Mouse (Mus musculus) kidney, embryonic 14.5 days (tissue): ENCODE results near the gene Pcdh9. TPM values are rescaled to one million over a fixed set of nuclear protein-coding genes. Genes with fewer than 3 reads are reported as not detected.

Experiments used
- ATAC-seq: fragments of 200-750 bp; cut with Nextera tagmentation; 2 replicates; pipeline ENCODE4 v1.8.0; 2017; ENCODE audit warnings: moderate number of reproducible peaks, mild to moderate bottlenecking, moderate TSS enrichment, moderate library complexity; ENCODE audit not compliant: low FRiP score, low TSS enrichment
- H3K27ac ChIP-seq: fragments of 300-500 bp; sonication (generic); 2 replicates; pipeline ENCODE4 v1.5.1; 2014; ENCODE audit warnings: low read depth, mild to moderate bottlenecking, low read length, moderate library complexity, mixed read lengths
- H3K27me3 ChIP-seq: fragments of 300-500 bp; sonication (generic); 2 replicates; pipeline ENCODE4 v1.6.1; 2014; ENCODE audit warnings: mild to moderate bottlenecking, low read length; ENCODE audit not compliant: control insufficient read depth, insufficient read depth
- H3K36me3 ChIP-seq: fragments of 300-500 bp; sonication (generic); 2 replicates; pipeline ENCODE4 v1.6.1; 2014; ENCODE audit warnings: low read length, mixed read lengths; ENCODE audit not compliant: control insufficient read depth, insufficient read depth
- H3K4me1 ChIP-seq: fragments of 300-500 bp; sonication (generic); 2 replicates; pipeline ENCODE4 v1.6.1; 2014; ENCODE audit warnings: low read length, mixed read lengths; ENCODE audit not compliant: control insufficient read depth, insufficient read depth
- H3K4me2 ChIP-seq: fragments of 300-500 bp; sonication (generic); replicated peaks from 2 replicates; pipeline ENCODE4 v1.6.1; 2014; ENCODE audit warnings: low read depth, mild to moderate bottlenecking, low read length
- H3K4me3 ChIP-seq: fragments of 300-500 bp; sonication (generic); 2 replicates; pipeline ENCODE4 v1.5.1; 2014; ENCODE audit warnings: mild to moderate bottlenecking, low read length
- H3K9ac ChIP-seq: fragments of 300-500 bp; sonication (generic); 2 replicates; pipeline ENCODE4 v1.6.1; 2014; ENCODE audit warnings: low read depth, mild to moderate bottlenecking, low read length, moderate library complexity
- H3K9me3 ChIP-seq: fragments of 300-500 bp; sonication (generic); 2 replicates; pipeline ENCODE4 v1.6.1; 2016; ENCODE audit warnings: low read length; ENCODE audit not compliant: control insufficient read depth
- WGBS: fragments of 180-500 bp; shearing (Covaris S2); extraction: QIAGEN DNeasy Blood & Tissue Kit; methylation state at CpG from one replicate; pipeline ENCODE4 v1.1.7; 2014; 5-methylcytosine and 5-hydroxymethylcytosine counted together
- polyA plus RNA-seq: library from polyadenylated mRNA; unstranded; fragments of >200 nt; fragmentation: Nextera tagmentation; extraction: Ambion mirVana; gene quantifications from 2 replicates; pipeline ENCODE4 v1.2.1, GENCODE M21; 2014

Gene Pcdh9
- polyA plus RNA-seq, 1 experiment from 2014 or later: 17.7 TPM

- H3K9me3 ChIP-seq: no peaks in the 10 kb centered on the region
- no peaks in the 10 kb centered on the region for H3K36me3 ChIP-seq
- no peaks in the 10 kb centered on the region for H3K27me3 ChIP-seq
- 88% methylated on average over 5 of the region's 5 CpGs for WGBS
- H3K4me2 ChIP-seq: no peak overlapping the region
- H3K4me3 ChIP-seq: no peak overlapping the region
- ATAC-seq: no peak
- no peak overlapping the region for H3K27ac ChIP-seq
- no peak overlapping the region for H3K9ac ChIP-seq
- H3K4me1 ChIP-seq: no peaks in the 10 kb centered on the region
Measured at GRCm38 (mm10) chr14:93675273-93676068, 215.0 kb downstream of the Pcdh9 start.

GRCm38 (mm10) chr14:93653986-93654757 lies 236.3 kb downstream of the Pcdh9 start:
- Histone ChIP-seq H3K4me1 (no peaks in the 10 kb centered on the region), H3K27me3 (no peaks in the 10 kb centered on the region), H3K27ac (no peak overlapping the region), H3K36me3 (no peaks in the 10 kb centered on the region), H3K9ac (no peak overlapping the region), H3K9me3 (no peaks in the 10 kb centered on the region), H3K4me3 (no peak overlapping the region), H3K4me2 (no peak overlapping the region)
- WGBS: 68% methylated on average over 9 of the region's 9 CpGs
- no peak for ATAC-seq

DNA sequence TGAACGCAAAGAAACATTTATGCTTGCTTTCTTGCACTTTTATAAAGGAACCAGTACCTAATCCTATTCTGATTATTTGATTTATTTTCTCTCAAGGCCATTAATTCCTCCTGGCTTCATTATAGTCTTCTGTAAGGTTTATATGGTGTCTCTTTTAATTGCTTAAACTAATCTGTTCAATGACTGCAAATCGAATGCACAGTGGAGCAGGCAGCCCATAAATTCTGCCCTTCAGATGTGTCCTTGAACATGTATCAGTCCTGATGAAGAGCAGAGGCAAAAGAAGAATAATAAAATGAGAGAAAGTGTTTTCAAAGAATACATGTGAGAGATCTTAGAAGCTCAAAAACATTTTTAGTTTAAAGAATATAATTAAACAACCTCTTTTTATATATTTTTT lies 263.2 kb downstream of the Pcdh9 start:
- Histone ChIP-seq H3K27ac (no peak overlapping the region), H3K4me2 (no peak overlapping the region), H3K36me3 (no peaks in the 10 kb centered on the region), H3K4me3 (no peak overlapping the region), H3K4me1 (no peaks in the 10 kb centered on the region), H3K9me3 (no peaks in the 10 kb centered on the region), H3K9ac (no peak overlapping the region), H3K27me3 (no peaks in the 10 kb centered on the region)
- ATAC-seq: no peak
- 63% methylated on average over 2 of the region's 2 CpGs for WGBS

- H3K27me3 ChIP-seq: no peaks in the 10 kb centered on the region
- H3K4me2 ChIP-seq: no peak overlapping the region
- no peak overlapping the region for H3K27ac ChIP-seq
- H3K9ac ChIP-seq: no peak overlapping the region
- no peak for ATAC-seq
- no peaks in the 10 kb centered on the region for H3K4me1 ChIP-seq
- H3K9me3 ChIP-seq: no peaks in the 10 kb centered on the region
- 90% methylated on average over 1 of the region's 1 CpGs for WGBS
- H3K4me3 ChIP-seq: no peak overlapping the region
- no peaks in the 10 kb centered on the region for H3K36me3 ChIP-seq
Measured at GRCm38 (mm10) chr14:93624144-93624543, 266.3 kb downstream of the Pcdh9 start.

GRCm38 (mm10) chr14:93621211-93621610 lies 269.3 kb downstream of the Pcdh9 start:
- no peak overlapping the region for H3K4me3 ChIP-seq
- H3K36me3 ChIP-seq: no peaks in the 10 kb centered on the region
- no peaks in the 10 kb centered on the region for H3K9me3 ChIP-seq
- no peaks in the 10 kb centered on the region for H3K4me1 ChIP-seq
- H3K27me3 ChIP-seq: no peaks in the 10 kb centered on the region
- no peak overlapping the region for H3K4me2 ChIP-seq
- WGBS: 76% methylated on average over 9 of the region's 9 CpGs
- H3K27ac ChIP-seq: no peak overlapping the region
- H3K9ac ChIP-seq: no peak overlapping the region
- ATAC-seq: no peak

DNA sequence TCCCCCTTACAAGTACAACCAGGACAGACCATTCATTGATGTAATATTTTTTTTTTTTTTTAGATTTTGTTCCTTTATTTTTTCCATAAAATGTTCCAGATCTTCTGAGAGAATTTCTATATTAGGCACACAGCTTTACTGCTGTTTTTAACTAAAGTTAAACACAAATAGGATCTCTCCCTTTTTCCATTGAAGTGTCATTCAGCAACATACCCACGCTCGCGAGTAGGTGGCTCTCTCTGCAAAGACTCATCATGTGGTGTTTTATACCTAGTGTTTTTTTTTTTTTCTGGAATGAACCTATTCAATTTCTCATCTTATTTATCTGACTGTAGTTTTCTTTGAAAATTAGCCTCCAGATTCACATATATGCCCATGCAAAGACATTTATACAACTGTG lies 282.9 kb downstream of the Pcdh9 start:
- 93% methylated on average over 3 of the region's 3 CpGs for WGBS
- Histone ChIP-seq H3K4me3 (no peak overlapping the region), H3K4me1 (no peaks in the 10 kb centered on the region)

GRCm38 (mm10) chr14:93599997-93600396 lies 290.5 kb downstream of the Pcdh9 start:
- Histone ChIP-seq H3K4me3 (no peak overlapping the region), H3K36me3 (no peaks in the 10 kb centered on the region), H3K4me1 (no peaks in the 10 kb centered on the region), H3K9ac (no peak overlapping the region), H3K27me3 (no peaks in the 10 kb centered on the region), H3K27ac (no peak overlapping the region), H3K9me3 (no peaks in the 10 kb centered on the region), H3K4me2 (no peak overlapping the region)
- WGBS: 77% methylated on average over 4 of the region's 4 CpGs
- ATAC-seq: no peak

More for the DNA sequence above, 282.9 kb downstream of the Pcdh9 start:
- Histone ChIP-seq H3K27ac (no peak overlapping the region), H3K4me2 (no peak overlapping the region), H3K36me3 (no peaks in the 10 kb centered on the region), H3K9ac (no peak overlapping the region), H3K27me3 (no peaks in the 10 kb centered on the region), H3K9me3 (no peaks in the 10 kb centered on the region; the same call in 1 of the 2 replicates)
- no peak for ATAC-seq

DNA sequence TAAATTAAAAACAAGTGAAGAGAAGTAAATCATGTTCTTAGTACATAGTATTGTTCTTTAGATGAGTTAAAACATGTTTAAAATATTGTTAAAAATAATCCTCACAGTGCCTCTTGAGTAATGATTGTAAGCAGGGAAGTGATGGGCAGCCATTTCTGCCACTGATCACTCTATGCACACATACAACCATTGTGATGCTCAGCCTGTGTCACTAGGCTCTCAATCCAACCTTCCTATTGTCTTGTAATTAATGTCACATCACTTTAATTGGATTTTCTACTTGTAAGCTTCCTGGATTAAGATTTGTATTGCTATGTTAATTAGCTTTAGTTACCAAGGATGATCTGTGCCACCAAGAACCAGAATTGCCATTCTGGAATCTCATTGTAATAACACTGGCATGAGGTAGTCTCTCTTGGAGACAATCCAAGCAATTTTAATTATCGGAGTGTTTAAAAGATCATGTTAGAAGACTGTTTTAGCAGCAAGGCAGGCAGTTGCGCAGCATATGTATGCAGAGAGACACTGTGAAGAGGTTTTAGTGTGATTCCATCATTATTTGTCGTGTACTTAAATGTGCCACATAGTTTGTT lies 305.0 kb downstream of the Pcdh9 start:
- Histone ChIP-seq H3K4me3 (no peak overlapping the region), H3K36me3 (no peaks in the 10 kb centered on the region), H3K4me2 (no peak overlapping the region), H3K27me3 (no peaks in the 10 kb centered on the region), H3K4me1 (no peaks in the 10 kb centered on the region), H3K9me3 (no peaks in the 10 kb centered on the region), H3K9ac (no peak overlapping the region), H3K27ac (no peak overlapping the region)
- ATAC-seq: no peak
- 85% methylated on average over 3 of the region's 3 CpGs for WGBS

GRCm38 (mm10) chr14:93564361-93564760 lies 326.1 kb downstream of the Pcdh9 start:
- H3K9ac ChIP-seq: no peak overlapping the region

More at GRCm38 (mm10) chr14:93564361-93564760, 326.1 kb downstream of the Pcdh9 start:
- no peak for ATAC-seq
- WGBS: 84% methylated on average over 2 of the region's 2 CpGs
- H3K9me3 ChIP-seq: no peaks in the 10 kb centered on the region
- no peak overlapping the region for H3K27ac ChIP-seq
- H3K27me3 ChIP-seq: no peaks in the 10 kb centered on the region
- H3K4me3 ChIP-seq: no peak overlapping the region
- H3K36me3 ChIP-seq: no peaks in the 10 kb centered on the region
- H3K4me1 ChIP-seq: no peaks in the 10 kb centered on the region
- H3K4me2 ChIP-seq: no peak overlapping the region
